In the genomic region with DNA sequence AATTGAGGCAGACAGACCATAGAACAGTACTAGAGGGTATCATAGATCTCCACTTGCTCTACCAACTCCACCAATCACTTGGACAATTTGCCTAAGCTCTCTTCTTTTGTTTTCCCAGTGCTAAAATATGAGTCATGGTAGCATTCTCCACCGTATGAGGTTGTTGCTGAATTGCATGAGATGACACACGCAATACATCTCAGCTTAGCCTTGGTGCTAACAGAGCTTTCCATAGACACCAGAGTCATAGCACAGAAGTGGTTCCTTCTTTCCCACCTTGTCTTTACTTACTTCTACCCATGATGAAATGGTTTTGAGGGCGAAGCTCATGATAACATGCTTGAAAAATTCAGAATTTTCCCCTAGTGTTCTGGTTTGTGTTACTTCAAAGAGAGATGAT, we compare ENCODE assay signal across 21 mouse cellular contexts.
"Had no signal": no experiment of that assay in that cellular context is flagged by ENCODE, and none has a peak within 500 bp of the region (broad histone marks: within the 10 kb centered on the region; RNA-seq: fewer than 3 reads in every experiment).

No protein-coding gene starts in this region.

- H3K27ac ChIP-seq: liver, embryonic 15.5 days; lung, embryonic 15.5 days; macrophage; midbrain, embryonic 10.5 days; midbrain, embryonic 12.5 days; neural tube, embryonic 13.5 days; neural tube, embryonic 15.5 days had no signal

- DNase-seq: liver, postnatal 0 days; lung, adult 2 months; lung, postnatal 14 days; lung, postnatal 36 days; midbrain, embryonic 14.5 days; retina, postnatal 1 day; right cerebral cortex, adult 18-20 months; right cerebral cortex, postnatal 25 days; thymus, adult 18-20 months; thymus, postnatal 14 days; thymus, postnatal 36 days had no signal

- H3K4me3 ChIP-seq: liver, embryonic 15.5 days; lung, embryonic 15.5 days; midbrain, embryonic 10.5 days; midbrain, embryonic 12.5 days; myocyte; neural tube, embryonic 13.5 days; neural tube, embryonic 15.5 days had no signal

- ATAC-seq: liver, postnatal 0 days; lung, postnatal 0 days; midbrain, embryonic 16.5 days had no signal
